Mouse (Mus musculus) cortical plate, adult 2 months (tissue): ENCODE measurements at regions not wholly inside any gene's neighbourhood (a gene's known extent, or its start where the extent isn't known, plus 50 kb on each side); places are given as distances from the start of the nearest gene placed in this dataset.

Experiments used
- CTCF ChIP-seq: fragments of 200-500 bp; IDR thresholded peaks from 2 replicates; pipeline ENCODE4 v1.5.1; 2011; ENCODE audit warnings: mild to moderate bottlenecking, control low read depth, low read length; ENCODE audit not compliant: insufficient read depth; ENCODE audit errors: extremely low read depth
- POLR2A ChIP-seq: fragments of 200-500 bp; IDR thresholded peaks from 2 replicates; pipeline ENCODE4 v1.6.1; 2011; ENCODE audit warnings: mild to moderate bottlenecking, low read length, control low read depth; ENCODE audit not compliant: insufficient read depth; ENCODE audit errors: extremely low read depth

DNA sequence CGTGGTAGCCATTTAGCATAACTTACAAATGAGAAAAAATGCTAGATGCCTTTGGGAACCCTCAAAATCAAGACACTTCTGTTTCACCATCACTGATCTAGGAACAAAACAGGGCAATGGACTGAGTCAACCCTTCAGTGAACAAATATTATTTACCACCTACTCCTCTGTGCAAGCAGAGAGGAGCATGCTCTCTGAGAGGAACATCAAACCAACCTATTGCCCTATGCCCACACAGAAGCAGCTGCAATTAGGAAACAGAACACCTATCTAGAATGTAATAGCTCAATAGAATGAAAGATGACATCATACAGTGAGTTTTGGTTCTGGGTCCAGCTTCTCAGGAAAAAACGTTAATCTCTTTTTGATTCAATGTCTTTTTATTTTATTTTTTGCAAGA is 69.0 kb upstream of the Nrip1 start:
- TF ChIP-seq CTCF (no peak), POLR2A (no peak)
